Mouse (Mus musculus): Measurements from ENCODE around the gene Cyp27b1. TPM values are rescaled to one million over a fixed set of nuclear protein-coding genes. Genes with fewer than 3 reads are reported as not detected.
A peak's percentile ranks its signal among the peaks of the same experiment; 100 is the strongest.

Cyp27b1 gene
- polyA plus RNA-seq, 1 experiment from 2014 or later = not detected

GRCm38 (mm10) chr10:127037641-127038040 is 10.4 kb upstream of the Cyp27b1 start:
- H3K9ac ChIP-seq (ENCODE audit: low read depth, low read length) = no peak overlapping the region
- H3K9me3 ChIP-seq (ENCODE audit: control insufficient read depth) = no peaks in the 10 kb centered on the region
- no peak overlapping the region for H3K4me3 ChIP-seq (ENCODE audit: low read depth, low read length)
- no peaks in the 10 kb centered on the region for H3K27me3 ChIP-seq (replicated peaks; ENCODE audit: control insufficient read depth, insufficient read depth, low read length)
- H3K36me3 ChIP-seq (ENCODE audit: control insufficient read depth, insufficient read depth) = no peaks in the 10 kb centered on the region
- no peak for ATAC-seq
- WGBS = 71% methylated on average over 12 of the region's 12 CpGs
- TF ChIP-seq CTCF (IDR thresholded peaks at IDR 0.05; ENCODE audit: low read depth) = no peak
- H3K27ac ChIP-seq (ENCODE audit: low read depth, low read length) = no peak overlapping the region
- no peak overlapping the region for H3K4me2 ChIP-seq (replicated peaks; ENCODE audit: low read depth)
- H3K4me1 ChIP-seq (replicated peaks; ENCODE audit: control insufficient read depth, insufficient read depth, low read length) = no peaks in the 10 kb centered on the region; the same call in 1 of the 2 replicates

DNA sequence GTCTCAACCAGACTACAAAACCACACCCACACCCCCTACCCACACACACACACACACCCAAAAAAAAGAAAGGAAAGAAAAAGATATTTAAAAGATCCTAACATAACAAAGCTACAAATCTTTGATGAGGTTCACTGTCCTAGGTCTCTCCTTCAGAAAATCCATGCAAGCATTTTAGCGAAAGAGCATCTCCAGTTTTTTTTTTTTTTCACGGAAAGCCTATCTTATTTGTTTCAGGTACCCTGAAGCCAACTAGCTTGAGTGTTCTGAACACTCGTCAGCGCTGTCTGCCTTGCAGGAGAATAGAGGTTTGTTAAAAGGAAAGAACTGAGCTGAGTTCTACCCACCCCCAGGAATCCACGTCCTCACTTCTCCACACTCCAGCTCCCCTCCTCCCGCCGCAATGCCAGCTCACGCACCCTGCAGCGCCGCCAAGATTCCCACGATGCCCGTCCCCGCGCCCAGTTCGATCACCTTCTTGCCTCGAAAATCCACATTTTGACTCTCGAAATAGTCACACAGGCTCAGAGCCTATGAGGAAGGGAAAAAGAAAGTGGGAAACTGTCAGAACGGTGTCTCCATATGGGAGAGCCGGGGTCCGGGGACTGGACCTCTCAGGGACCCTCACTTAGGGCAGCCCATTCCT is 7.4 kb upstream of the Cyp27b1 start:
- ATAC-seq = no peak
- Histone ChIP-seq H3K36me3 (ENCODE audit: control insufficient read depth, insufficient read depth) (peaks cover 10% of the 10 kb centered on the region), H3K4me2 (replicated peaks; ENCODE audit: low read depth) (peak overlapping the region; percentile 99), H3K4me1 (replicated peaks; ENCODE audit: control insufficient read depth, insufficient read depth, low read length) (no peaks in the 10 kb centered on the region; the same call in 1 of the 2 replicates), H3K4me3 (ENCODE audit: low read depth, low read length) (peak overlapping the region; percentile 93), H3K9me3 (ENCODE audit: control insufficient read depth) (no peaks in the 10 kb centered on the region), H3K27me3 (replicated peaks; ENCODE audit: control insufficient read depth, insufficient read depth, low read length) (no peaks in the 10 kb centered on the region), H3K27ac (ENCODE audit: low read depth, low read length) (no peak overlapping the region), H3K9ac (ENCODE audit: low read depth, low read length) (peak overlapping the region; percentile 54)
- WGBS = 1% methylated on average over 20 of the region's 20 CpGs
- TF ChIP-seq CTCF (IDR thresholded peaks at IDR 0.05; ENCODE audit: low read depth) = no peak

GRCm38 (mm10) chr10:127041274-127041766 is 6.7 kb upstream of the Cyp27b1 start, which contains the start of the genes Mettl1 and Eef1akmt3:
Gene Mettl1, plus strand, starts transcription at chr10:127041414.
Gene Eef1akmt3, minus strand, starts transcription at chr10:127041513.
- peak; percentile 41 for ATAC-seq

DNA sequence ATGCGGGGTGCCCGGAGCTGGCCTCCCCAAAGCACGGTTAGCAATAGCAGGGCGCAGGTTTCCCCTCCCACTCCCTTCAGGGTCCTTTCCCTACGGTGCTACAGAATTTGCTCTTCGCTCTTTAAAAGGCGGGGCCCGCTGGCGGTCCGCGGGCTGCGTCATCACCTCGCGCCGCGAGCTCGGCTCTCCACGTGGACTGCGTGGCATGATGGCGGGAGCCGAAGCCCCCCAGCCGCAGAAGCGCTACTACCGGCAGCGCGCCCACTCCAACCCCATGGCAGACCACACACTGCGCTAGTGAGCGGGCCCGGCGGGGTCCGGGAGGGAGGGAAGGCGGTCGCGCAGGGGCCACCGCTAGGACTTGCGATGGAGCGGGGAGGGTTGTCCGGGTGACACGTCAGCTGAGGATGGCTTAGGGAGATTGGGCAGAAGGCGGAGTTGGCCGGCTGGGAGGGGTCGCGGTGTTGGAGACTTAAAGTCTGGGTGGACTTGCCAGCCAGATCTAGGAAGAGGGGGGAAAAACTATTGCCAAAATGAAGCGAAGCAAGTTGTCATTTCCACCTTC is 6.2 kb upstream of the Cyp27b1 start:
- no peaks in the 10 kb centered on the region for H3K27me3 ChIP-seq (replicated peaks; ENCODE audit: control insufficient read depth, insufficient read depth, low read length)
- H3K4me2 ChIP-seq (replicated peaks; ENCODE audit: low read depth) = peak overlapping the region; percentile 99
- H3K36me3 ChIP-seq (ENCODE audit: control insufficient read depth, insufficient read depth) = peaks cover 10% of the 10 kb centered on the region
- TF ChIP-seq CTCF (IDR thresholded peaks at IDR 0.05; ENCODE audit: low read depth) = no peak
- H3K9me3 ChIP-seq (ENCODE audit: control insufficient read depth) = no peaks in the 10 kb centered on the region
- WGBS = under 1% methylated on average over 44 of the region's 44 CpGs
- peak; percentile 82 for ATAC-seq
- H3K9ac ChIP-seq (ENCODE audit: low read depth, low read length) = peak overlapping the region; percentile 54
- no peaks in the 10 kb centered on the region; the same call in 1 of the 2 replicates for H3K4me1 ChIP-seq (replicated peaks; ENCODE audit: control insufficient read depth, insufficient read depth, low read length)
- H3K27ac ChIP-seq (ENCODE audit: low read depth, low read length) = no peak overlapping the region
- H3K4me3 ChIP-seq (ENCODE audit: low read depth, low read length) = peak overlapping the region; percentile 93

More at GRCm38 (mm10) chr10:127041274-127041766, 6.7 kb upstream of the Cyp27b1 start, which contains the start of the genes Mettl1 and Eef1akmt3:
- no peaks in the 10 kb centered on the region; the same call in 1 of the 2 replicates for H3K4me1 ChIP-seq (replicated peaks; ENCODE audit: control insufficient read depth, insufficient read depth, low read length)
- H3K9me3 ChIP-seq (ENCODE audit: control insufficient read depth) = no peaks in the 10 kb centered on the region
- H3K9ac ChIP-seq (ENCODE audit: low read depth, low read length) = peak within 1 kb of the TSS; percentile 54
- H3K27me3 ChIP-seq (replicated peaks; ENCODE audit: control insufficient read depth, insufficient read depth, low read length) = no peaks in the 10 kb centered on the region
- TF ChIP-seq CTCF (IDR thresholded peaks at IDR 0.05; ENCODE audit: low read depth) = no peak
- H3K27ac ChIP-seq (ENCODE audit: low read depth, low read length) = no peak within 1 kb of the TSS
- peaks cover 10% of the 10 kb centered on the region for H3K36me3 ChIP-seq (ENCODE audit: control insufficient read depth, insufficient read depth)
- peak within 1 kb of the TSS; percentile 93 for H3K4me3 ChIP-seq (ENCODE audit: low read depth, low read length)
- WGBS = under 1% methylated on average over 28 of the region's 28 CpGs
- H3K4me2 ChIP-seq (replicated peaks; ENCODE audit: low read depth) = peak within 1 kb of the TSS; percentile 99

DNA sequence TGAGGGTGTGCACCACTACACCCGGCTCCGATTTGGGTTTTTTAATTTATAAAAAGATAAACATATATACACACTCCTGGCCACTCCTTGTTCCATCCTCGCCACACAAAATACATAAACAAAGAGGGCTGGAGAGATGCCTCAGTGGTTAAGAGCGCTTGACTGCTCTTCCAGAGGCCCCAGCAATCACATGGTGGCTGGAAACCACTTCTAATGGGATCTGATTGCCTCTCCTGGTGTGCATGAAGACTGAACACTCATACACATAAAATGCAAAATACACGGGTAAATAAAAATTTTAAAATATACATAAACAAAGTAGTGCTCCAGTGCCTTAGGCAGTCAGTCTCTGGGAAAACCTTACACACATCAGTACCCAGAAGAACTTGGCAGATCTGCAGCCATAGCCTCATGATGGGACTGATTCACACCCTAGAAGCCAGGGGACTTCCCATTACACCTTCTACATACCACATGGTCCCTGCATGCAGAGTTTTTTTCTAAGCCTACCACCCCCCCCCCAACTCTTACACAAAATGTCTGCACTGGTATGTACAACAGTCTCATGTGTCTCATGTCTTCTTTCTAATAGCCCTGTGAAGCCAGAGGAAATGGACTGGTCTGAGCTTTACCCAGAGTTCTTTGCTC is 5.5 kb upstream of the Cyp27b1 start:
- H3K4me2 ChIP-seq (replicated peaks; ENCODE audit: low read depth) = peak overlapping the region; percentile 99
- peaks cover 10% of the 10 kb centered on the region for H3K36me3 ChIP-seq (ENCODE audit: control insufficient read depth, insufficient read depth)
- ATAC-seq = no peak
- no peak for TF ChIP-seq CTCF (IDR thresholded peaks at IDR 0.05; ENCODE audit: low read depth)
- no peaks in the 10 kb centered on the region; the same call in 1 of the 2 replicates for H3K4me1 ChIP-seq (replicated peaks; ENCODE audit: control insufficient read depth, insufficient read depth, low read length)
- peak overlapping the region; percentile 93 for H3K4me3 ChIP-seq (ENCODE audit: low read depth, low read length)
- peaks cover under 1% of the 10 kb centered on the region for H3K27me3 ChIP-seq (replicated peaks; ENCODE audit: control insufficient read depth, insufficient read depth, low read length)
- no peaks in the 10 kb centered on the region for H3K9me3 ChIP-seq (ENCODE audit: control insufficient read depth)
- no peak overlapping the region for H3K27ac ChIP-seq (ENCODE audit: low read depth, low read length)
- 10% methylated on average over 5 of the region's 5 CpGs for WGBS
- H3K9ac ChIP-seq (ENCODE audit: low read depth, low read length) = peak overlapping the region; percentile 54

- no peak overlapping the region for H3K4me2 ChIP-seq (replicated peaks; ENCODE audit: low read depth)
Measured at GRCm38 (mm10) chr10:127043187-127043586, 4.9 kb upstream of the Cyp27b1 start.

More at GRCm38 (mm10) chr10:127043187-127043586, 4.9 kb upstream of the Cyp27b1 start:
- H3K4me3 ChIP-seq (ENCODE audit: low read depth, low read length) = no peak overlapping the region
- H3K9me3 ChIP-seq (ENCODE audit: control insufficient read depth) = no peaks in the 10 kb centered on the region
- no peak for ATAC-seq
- H3K9ac ChIP-seq (ENCODE audit: low read depth, low read length) = no peak overlapping the region
- H3K27ac ChIP-seq (ENCODE audit: low read depth, low read length) = no peak overlapping the region
- WGBS = 88% methylated on average over 6 of the region's 6 CpGs
- no peak for TF ChIP-seq CTCF (IDR thresholded peaks at IDR 0.05; ENCODE audit: low read depth)
- no peaks in the 10 kb centered on the region; the same call in 1 of the 2 replicates for H3K4me1 ChIP-seq (replicated peaks; ENCODE audit: control insufficient read depth, insufficient read depth, low read length)
- peaks cover 10% of the 10 kb centered on the region for H3K36me3 ChIP-seq (ENCODE audit: control insufficient read depth, insufficient read depth)
- peaks cover 6% of the 10 kb centered on the region for H3K27me3 ChIP-seq (replicated peaks; ENCODE audit: control insufficient read depth, insufficient read depth, low read length)

Data from intestine, postnatal 0 days (tissue).